Mouse (Mus musculus) CH12F3 (cell line): ENCODE data around the gene Foxk1.

Source experiments
- in situ Hi-C: fragments of 300-500 bp; cut with MboI; formaldehyde crosslinking; loops from 2 replicates; pipeline ENCODE4 v1.14.3; 2020; ENCODE audit warnings: low sequenced_read_pairs

Foxk1 gene

GRCm38 (mm10) chr5:142468375-142468774 is 67.1 kb downstream of the Foxk1 start:
- in situ Hi-C loops = no loop called here

- in situ Hi-C loops = no loop called here
Measured at GRCm38 (mm10) chr5:142469796-142470195, 68.5 kb downstream of the Foxk1 start.

GRCm38 (mm10) chr5:142473696-142474095 is 72.4 kb downstream of the Foxk1 start:
- in situ Hi-C loops = no loop called here

- in situ Hi-C loops = no loop called here
Measured at GRCm38 (mm10) chr5:142475669-142476068, 74.4 kb downstream of the Foxk1 start.

GRCm38 (mm10) chr5:142477346-142477745 is 76.0 kb downstream of the Foxk1 start:
- in situ Hi-C loops = no loop called here

GRCm38 (mm10) chr5:142477866-142478615 is 76.7 kb downstream of the Foxk1 start:
- in situ Hi-C loops = no loop called here

GRCm38 (mm10) chr5:142478829-142479435 is 77.6 kb downstream of the Foxk1 start:
- in situ Hi-C loops = no loop called here

GRCm38 (mm10) chr5:142482512-142482911 is 81.2 kb downstream of the Foxk1 start:
- in situ Hi-C loops = no loop called here

GRCm38 (mm10) chr5:142483581-142483980 is 82.3 kb downstream of the Foxk1 start:
- in situ Hi-C loops = no loop called here

GRCm38 (mm10) chr5:142486654-142487053 is 85.4 kb downstream of the Foxk1 start:
- in situ Hi-C loops = no loop called here

GRCm38 (mm10) chr5:142489955-142490707 is 88.8 kb downstream of the Foxk1 start:
- in situ Hi-C loops = no loop called here

GRCm38 (mm10) chr5:142493307-142493706 is 92.0 kb downstream of the Foxk1 start:
- in situ Hi-C loops = no loop called here

- in situ Hi-C loops = no loop called here
Measured at GRCm38 (mm10) chr5:142495321-142496096, 94.2 kb downstream of the Foxk1 start.

- in situ Hi-C loops = no loop called here
Measured at GRCm38 (mm10) chr5:142498964-142499363, 97.7 kb downstream of the Foxk1 start.

- in situ Hi-C loops = no loop called here
Measured at GRCm38 (mm10) chr5:142500918-142501317, 99.6 kb downstream of the Foxk1 start.

GRCm38 (mm10) chr5:142502414-142502813 is 101.1 kb downstream of the Foxk1 start:
- in situ Hi-C loops = no loop called here

GRCm38 (mm10) chr5:142504175-142504574 is 102.9 kb downstream of the Foxk1 start:
- in situ Hi-C loops = no loop called here

GRCm38 (mm10) chr5:142505695-142506423 is 104.6 kb downstream of the Foxk1 start:
- in situ Hi-C loops = no loop called here

- in situ Hi-C loops = no loop called here
Measured at GRCm38 (mm10) chr5:142509141-142510060, 108.1 kb downstream of the Foxk1 start.
